Mouse (Mus musculus): ENCODE results near the gene Crat.

- TF ChIP-seq CTCF (IDR thresholded peaks at IDR 0.05; ENCODE audit: low read depth, low read length) (no peak), POLR2A (IDR thresholded peaks at IDR 0.05; ENCODE audit: extremely low read depth, insufficient read depth, low read length) (peak; percentile 96)
Measured at GRCm38 (mm10) chr2:30415936-30416648, 479 bp upstream of the Crat start, which contains the start of gene Ptpa.
